Mouse (Mus musculus) spleen, adult 2 months (tissue): ENCODE measurements around the gene 1810010H24Rik. TPM values are rescaled to one million over a fixed set of nuclear protein-coding genes. Genes with fewer than 3 reads are reported as not detected.

Source experiments
- DNase-seq, 2 experiments: peaks; one replicate each; pipeline versions ENCODE4 v3.0.0 to v3.0.0-alpha.2; 2012 to 2021; ENCODE audit warnings: low spot score in 2 of 2, low read depth in 1 of 2
- H3K27ac ChIP-seq: fragments of 200-500 bp; 2 replicates; pipeline ENCODE4 v1.5.1; 2012; ENCODE audit warnings: low read length, inconsistent platforms; ENCODE audit not compliant: insufficient read depth
- H3K27me3 ChIP-seq: fragments of 200-500 bp; 2 replicates; pipeline ENCODE4 v1.6.1; 2012; ENCODE audit warnings: mild to moderate bottlenecking, moderate library complexity, low read length, inconsistent platforms; ENCODE audit not compliant: control insufficient read depth, insufficient read depth
- H3K36me3 ChIP-seq: fragments of 200-500 bp; 2 replicates; pipeline ENCODE4 v1.6.1; 2012; ENCODE audit warnings: mild to moderate bottlenecking, low read length, inconsistent platforms; ENCODE audit not compliant: control insufficient read depth, insufficient read depth
- H3K4me1 ChIP-seq: fragments of 200-500 bp; 2 replicates; pipeline ENCODE4 v1.6.1; 2011; ENCODE audit warnings: inconsistent platforms; ENCODE audit not compliant: control insufficient read depth, insufficient read depth, insufficient read length
- H3K4me3 ChIP-seq: fragments of 200-500 bp; 2 replicates; pipeline ENCODE4 v1.5.1; 2011; ENCODE audit warnings: mild to moderate bottlenecking, inconsistent platforms; ENCODE audit not compliant: insufficient read depth, insufficient read length; ENCODE audit errors: extremely low read depth
- CTCF ChIP-seq: fragments of 200-500 bp; IDR thresholded peaks from 2 replicates; pipeline ENCODE4 v1.5.1; 2011; ENCODE audit warnings: mild to moderate bottlenecking, inconsistent platforms; ENCODE audit not compliant: insufficient read depth, insufficient read length, insufficient replicate concordance; ENCODE audit errors: extremely low read depth
- POLR2A ChIP-seq: fragments of 200-500 bp; IDR thresholded peaks from 2 replicates; pipeline ENCODE4 v1.6.1; 2011; ENCODE audit warnings: low read depth, low read length, inconsistent platforms
- WGBS: fragments of 180-500 bp; shearing (Covaris S2); methylation state at CpG from one replicate; pipeline ENCODE4 v1.1.7; 2018; 5-methylcytosine and 5-hydroxymethylcytosine counted together
- polyA plus RNA-seq: library from polyadenylated mRNA; depleted of rRNA; stranded (reverse); fragments of >200 nt; gene quantifications from 2 replicates; pipeline ENCODE4 v1.2.3, GENCODE M21; 2012

The 1810010H24Rik gene
- polyA plus RNA-seq, 1 experiment, result 0.91 TPM

GRCm38 (mm10) chr11:106999949-107000513 is 25.4 kb upstream of the 1810010H24Rik start:
- H3K27ac ChIP-seq, result no peak overlapping the region

GRCm38 (mm10) chr11:107001760-107002675 is 23.5 kb upstream of the 1810010H24Rik start:
- H3K4me1 ChIP-seq, result peaks cover 5% of the 10 kb centered on the region; the same call in 1 of the 2 replicates
- H3K27me3 ChIP-seq, result no peaks in the 10 kb centered on the region
- no peak overlapping the region for H3K4me3 ChIP-seq
- no peak for TF ChIP-seq CTCF
- TF ChIP-seq POLR2A, result no peak
- 74% methylated on average over 8 of the region's 8 CpGs for WGBS
- H3K27ac ChIP-seq, result no peak overlapping the region
- no peak for DNase-seq
- no peaks in the 10 kb centered on the region for H3K36me3 ChIP-seq

More at GRCm38 (mm10) chr11:106999949-107000513, 25.4 kb upstream of the 1810010H24Rik start:
- Histone ChIP-seq H3K4me1 (peaks cover 5% of the 10 kb centered on the region; the same call in 1 of the 2 replicates), H3K36me3 (peaks cover 11% of the 10 kb centered on the region), H3K27me3 (no peaks in the 10 kb centered on the region), H3K4me3 (no peak overlapping the region)
- TF ChIP-seq CTCF (no peak), POLR2A (no peak)
- WGBS, result 85% methylated on average over 9 of the region's 9 CpGs
- no peak for DNase-seq

- no peak for DNase-seq
- Histone ChIP-seq H3K27me3 (no peaks in the 10 kb centered on the region), H3K4me3 (no peak overlapping the region), H3K36me3 (no peaks in the 10 kb centered on the region), H3K4me1 (no peaks in the 10 kb centered on the region), H3K27ac (no peak overlapping the region)
- WGBS, result 97% methylated on average over 1 of the region's 1 CpGs
- TF ChIP-seq CTCF (no peak), POLR2A (no peak)
Observed at GRCm38 (mm10) chr11:107005538-107005937, 19.9 kb upstream of the 1810010H24Rik start.

- Histone ChIP-seq H3K27me3 (no peaks in the 10 kb centered on the region), H3K36me3 (no peaks in the 10 kb centered on the region), H3K4me3 (no peak overlapping the region), H3K27ac (no peak overlapping the region), H3K4me1 (peaks cover 6% of the 10 kb centered on the region)
- DNase-seq, result no peak
- TF ChIP-seq POLR2A (no peak), CTCF (no peak)
- 96% methylated on average over 3 of the region's 3 CpGs for WGBS
Observed at GRCm38 (mm10) chr11:107010447-107010846, 15.0 kb upstream of the 1810010H24Rik start.

- H3K27me3 ChIP-seq, result no peaks in the 10 kb centered on the region
- H3K27ac ChIP-seq, result no peak overlapping the region
- DNase-seq, result no peak
- TF ChIP-seq CTCF (no peak), POLR2A (no peak)
- H3K4me3 ChIP-seq, result no peak overlapping the region
- no peaks in the 10 kb centered on the region for H3K36me3 ChIP-seq
- WGBS, result 85% methylated on average over 7 of the region's 7 CpGs
- peaks cover 6% of the 10 kb centered on the region for H3K4me1 ChIP-seq
Observed at GRCm38 (mm10) chr11:107011171-107011570, 14.3 kb upstream of the 1810010H24Rik start.

GRCm38 (mm10) chr11:107011669-107012323 is 13.7 kb upstream of the 1810010H24Rik start:
- Histone ChIP-seq H3K4me1 (peaks cover 6% of the 10 kb centered on the region), H3K27me3 (no peaks in the 10 kb centered on the region), H3K27ac (peak overlapping the region; percentile 100), H3K36me3 (no peaks in the 10 kb centered on the region), H3K4me3 (peak overlapping the region; percentile 84)
- 30% methylated on average over 18 of the region's 18 CpGs for WGBS
- TF ChIP-seq CTCF (no peak), POLR2A (no peak)
- no peak for DNase-seq
